ENCODE assay signal across 16 mouse cellular contexts in genomic region chr4:95310410-95310809, GRCm38 (mm10).
"Had no signal": no experiment of that assay in that cellular context is flagged by ENCODE, and none has a peak within 500 bp of the region (broad histone marks: within the 10 kb centered on the region; RNA-seq: fewer than 3 reads in every experiment).

No protein-coding gene starts in this region.

- H3K36me3 ChIP-seq: liver, embryonic 13.5 days; midbrain, embryonic 12.5 days; stomach, embryonic 15.5 days had no signal

- H3K9me3 ChIP-seq: liver, embryonic 13.5 days; midbrain, embryonic 12.5 days; stomach, embryonic 15.5 days had no signal

- H3K9ac ChIP-seq: liver, embryonic 13.5 days; midbrain, embryonic 12.5 days; stomach, embryonic 15.5 days had no signal

- ATAC-seq: inflammation-experienced regulatory T-cells, adult 6 months; intestine, embryonic 16.5 days; midbrain, embryonic 16.5 days had no signal

- H3K4me1 ChIP-seq: liver, embryonic 13.5 days; midbrain, embryonic 12.5 days; stomach, embryonic 15.5 days had no signal

- DNase-seq: kidney, adult 18-20 months; kidney, postnatal 25 days; layer of hippocampus, adult 9-11 months; liver, embryonic 13.5 days; right cerebral cortex, adult 18-20 months; right cerebral cortex, postnatal 14 days; right cerebral cortex, postnatal 4 days; thymus, postnatal 25 days had no signal

- H3K27ac ChIP-seq: kidney, postnatal 0 days; layer of hippocampus, adult 2 months; left cerebral cortex, adult 2 months; liver, embryonic 13.5 days; midbrain, embryonic 12.5 days; stomach, embryonic 15.5 days had no signal

- H3K27me3 ChIP-seq: liver, embryonic 13.5 days; midbrain, embryonic 12.5 days; stomach, embryonic 15.5 days had no signal

- H3K4me2 ChIP-seq: liver, embryonic 13.5 days; midbrain, embryonic 12.5 days; stomach, embryonic 15.5 days had no signal

- H3K4me3 ChIP-seq: layer of hippocampus, adult 2 months; left cerebral cortex, adult 2 months; liver, embryonic 13.5 days; midbrain, embryonic 12.5 days; stomach, embryonic 15.5 days had no signal
